Mouse (Mus musculus): ENCODE results near the gene Sec14l3. TPM values are rescaled to one million over a fixed set of nuclear protein-coding genes. Genes with fewer than 3 reads are reported as not detected.

The Sec14l3 gene
- polyA plus RNA-seq, 1 experiment from 2014 or later = 0.38 TPM

GRCm38 (mm10) chr11:4078267-4078933 is 13.8 kb downstream of the Sec14l3 start:
- Histone ChIP-seq H3K4me3 (replicated peaks; ENCODE audit: low read depth, low read length) (no peak overlapping the region), H3K4me2 (ENCODE audit: low read length) (no peak overlapping the region), H3K9me3 (ENCODE audit: control insufficient read depth, low read length) (no peaks in the 10 kb centered on the region), H3K9ac (replicated peaks; ENCODE audit: low read length) (no peak overlapping the region), H3K27ac (replicated peaks; ENCODE audit: low read depth, low read length) (no peak overlapping the region), H3K36me3 (ENCODE audit: control insufficient read depth, insufficient read depth, low read length) (no peaks in the 10 kb centered on the region), H3K4me1 (ENCODE audit: control insufficient read depth, insufficient read depth, low read length) (no peaks in the 10 kb centered on the region), H3K27me3 (ENCODE audit: control insufficient read depth, insufficient read depth, low read length) (no peaks in the 10 kb centered on the region)
- WGBS = 84% methylated on average over 7 of the region's 7 CpGs
- ATAC-seq (ENCODE audit: low FRiP score, low TSS enrichment) = no peak
- no peak for DNase-seq

GRCm38 (mm10) chr11:4080219-4080618 is 15.6 kb downstream of the Sec14l3 start:
- ATAC-seq (ENCODE audit: low FRiP score, low TSS enrichment) (no peak), DNase-seq (peak; percentile 79)
- Histone ChIP-seq H3K9me3 (ENCODE audit: control insufficient read depth, low read length) (no peaks in the 10 kb centered on the region), H3K9ac (replicated peaks; ENCODE audit: low read length) (no peak overlapping the region), H3K27ac (replicated peaks; ENCODE audit: low read depth, low read length) (no peak overlapping the region), H3K36me3 (ENCODE audit: control insufficient read depth, insufficient read depth, low read length) (no peaks in the 10 kb centered on the region), H3K4me1 (ENCODE audit: control insufficient read depth, insufficient read depth, low read length) (no peaks in the 10 kb centered on the region), H3K27me3 (ENCODE audit: control insufficient read depth, insufficient read depth, low read length) (no peaks in the 10 kb centered on the region), H3K4me2 (ENCODE audit: low read length) (no peak overlapping the region), H3K4me3 (replicated peaks; ENCODE audit: low read depth, low read length) (no peak overlapping the region)
- WGBS = 15% methylated on average over 4 of the region's 4 CpGs

- 36% methylated on average over 5 of the region's 5 CpGs for WGBS
- Histone ChIP-seq H3K4me1 (ENCODE audit: control insufficient read depth, insufficient read depth, low read length) (no peaks in the 10 kb centered on the region), H3K36me3 (ENCODE audit: control insufficient read depth, insufficient read depth, low read length) (no peaks in the 10 kb centered on the region), H3K4me2 (ENCODE audit: low read length) (no peak overlapping the region), H3K4me3 (replicated peaks; ENCODE audit: low read depth, low read length) (no peak overlapping the region), H3K27ac (replicated peaks; ENCODE audit: low read depth, low read length) (no peak overlapping the region), H3K27me3 (ENCODE audit: control insufficient read depth, insufficient read depth, low read length) (no peaks in the 10 kb centered on the region), H3K9me3 (ENCODE audit: control insufficient read depth, low read length) (no peaks in the 10 kb centered on the region), H3K9ac (replicated peaks; ENCODE audit: low read length) (no peak overlapping the region)
- no peak for ATAC-seq (ENCODE audit: low FRiP score, low TSS enrichment)
- peak; percentile 95 for DNase-seq
Observed at GRCm38 (mm10) chr11:4083316-4084078, 18.9 kb downstream of the Sec14l3 start.

GRCm38 (mm10) chr11:4086246-4086645 is 21.6 kb downstream of the Sec14l3 start:
- H3K9ac ChIP-seq (replicated peaks; ENCODE audit: low read length) = no peak overlapping the region
- ATAC-seq (ENCODE audit: low FRiP score, low TSS enrichment) = no peak
- no peaks in the 10 kb centered on the region for H3K4me1 ChIP-seq (ENCODE audit: control insufficient read depth, insufficient read depth, low read length)
- H3K4me3 ChIP-seq (replicated peaks; ENCODE audit: low read depth, low read length) = no peak overlapping the region
- 35% methylated on average over 1 of the region's 1 CpGs for WGBS
- H3K4me2 ChIP-seq (ENCODE audit: low read length) = no peak overlapping the region
- no peak overlapping the region for H3K27ac ChIP-seq (replicated peaks; ENCODE audit: low read depth, low read length)
- H3K27me3 ChIP-seq (ENCODE audit: control insufficient read depth, insufficient read depth, low read length) = no peaks in the 10 kb centered on the region
- no peak for DNase-seq
- H3K9me3 ChIP-seq (ENCODE audit: control insufficient read depth, low read length) = no peaks in the 10 kb centered on the region
- H3K36me3 ChIP-seq (ENCODE audit: control insufficient read depth, insufficient read depth, low read length) = no peaks in the 10 kb centered on the region

GRCm38 (mm10) chr11:4087267-4087666 is 22.6 kb downstream of the Sec14l3 start:
- no peak overlapping the region for H3K4me2 ChIP-seq (ENCODE audit: low read length)
- H3K27ac ChIP-seq (replicated peaks; ENCODE audit: low read depth, low read length) = no peak overlapping the region
- H3K9me3 ChIP-seq (ENCODE audit: control insufficient read depth, low read length) = no peaks in the 10 kb centered on the region
- DNase-seq (no peak), ATAC-seq (ENCODE audit: low FRiP score, low TSS enrichment) (no peak)
- H3K27me3 ChIP-seq (ENCODE audit: control insufficient read depth, insufficient read depth, low read length) = no peaks in the 10 kb centered on the region
- H3K4me3 ChIP-seq (replicated peaks; ENCODE audit: low read depth, low read length) = no peak overlapping the region
- peaks cover 4% of the 10 kb centered on the region; the same call in 1 of the 2 replicates for H3K36me3 ChIP-seq (ENCODE audit: control insufficient read depth, insufficient read depth, low read length)
- no peak overlapping the region for H3K9ac ChIP-seq (replicated peaks; ENCODE audit: low read length)
- no peaks in the 10 kb centered on the region for H3K4me1 ChIP-seq (ENCODE audit: control insufficient read depth, insufficient read depth, low read length)
- 44% methylated on average over 2 of the region's 2 CpGs for WGBS

- Histone ChIP-seq H3K4me1 (ENCODE audit: control insufficient read depth, insufficient read depth, low read length) (peaks cover 18% of the 10 kb centered on the region), H3K4me2 (ENCODE audit: low read length) (peak overlapping the region; percentile 77), H3K36me3 (ENCODE audit: control insufficient read depth, insufficient read depth, low read length) (peaks cover 4% of the 10 kb centered on the region; the same call in 1 of the 2 replicates), H3K9ac (replicated peaks; ENCODE audit: low read length) (no peak overlapping the region), H3K27me3 (ENCODE audit: control insufficient read depth, insufficient read depth, low read length) (no peaks in the 10 kb centered on the region), H3K27ac (replicated peaks; ENCODE audit: low read depth, low read length) (no peak overlapping the region), H3K4me3 (replicated peaks; ENCODE audit: low read depth, low read length) (no peak overlapping the region), H3K9me3 (ENCODE audit: control insufficient read depth, low read length) (no peaks in the 10 kb centered on the region)
- DNase-seq = no peak
- WGBS = 87% methylated on average over 18 of the region's 18 CpGs
- no peak for ATAC-seq (ENCODE audit: low FRiP score, low TSS enrichment)
Observed at GRCm38 (mm10) chr11:4093459-4094377, 29.1 kb downstream of the Sec14l3 start.

- DNase-seq = peak; percentile 67
- peak overlapping the region; percentile 77 for H3K4me2 ChIP-seq (ENCODE audit: low read length)
- H3K4me1 ChIP-seq (ENCODE audit: control insufficient read depth, insufficient read depth, low read length) = peaks cover 18% of the 10 kb centered on the region
- 4% methylated on average over 24 of the region's 24 CpGs for WGBS
- peak overlapping the region; percentile 49 for H3K9ac ChIP-seq (replicated peaks; ENCODE audit: low read length)
- H3K4me3 ChIP-seq (replicated peaks; ENCODE audit: low read depth, low read length) = peak overlapping the region; percentile 44
- peak overlapping the region; percentile 64; the same call in 1 of the 2 replicates for H3K27ac ChIP-seq (replicated peaks; ENCODE audit: low read depth, low read length)
- no peak for ATAC-seq (ENCODE audit: low FRiP score, low TSS enrichment)
- H3K36me3 ChIP-seq (ENCODE audit: control insufficient read depth, insufficient read depth, low read length) = peaks cover 4% of the 10 kb centered on the region; the same call in 1 of the 2 replicates
- H3K9me3 ChIP-seq (ENCODE audit: control insufficient read depth, low read length) = no peaks in the 10 kb centered on the region
- H3K27me3 ChIP-seq (ENCODE audit: control insufficient read depth, insufficient read depth, low read length) = no peaks in the 10 kb centered on the region
Observed at GRCm38 (mm10) chr11:4094378-4095170, 29.9 kb downstream of the Sec14l3 start.
